Mouse (Mus musculus) intestine, embryonic 15.5 days (tissue): ENCODE measurements around the gene Htr6. TPM values are rescaled to one million over a fixed set of nuclear protein-coding genes. Genes with fewer than 3 reads are reported as not detected.

Source experiments
- ATAC-seq: fragments of 200-750 bp; cut with Nextera tagmentation; 2 replicates; pipeline ENCODE4 v1.8.0; 2017; ENCODE audit warnings: moderate TSS enrichment, moderate library complexity
- H3K27ac ChIP-seq: fragments of 300-500 bp; sonication (generic); 2 replicates; pipeline ENCODE4 v1.5.1; 2015; ENCODE audit warnings: mild to moderate bottlenecking, inconsistent platforms
- H3K27me3 ChIP-seq: fragments of 300-500 bp; sonication (generic); replicated peaks from 2 replicates; pipeline ENCODE4 v1.6.1; 2015; ENCODE audit warnings: inconsistent platforms
- H3K36me3 ChIP-seq: fragments of 300-500 bp; sonication (generic); 2 replicates; pipeline ENCODE4 v1.6.1; 2015; ENCODE audit warnings: inconsistent platforms
- H3K4me1 ChIP-seq: fragments of 300-500 bp; sonication (generic); replicated peaks from 2 replicates; pipeline ENCODE4 v1.6.1; 2015; ENCODE audit warnings: inconsistent platforms
- H3K4me2 ChIP-seq: fragments of 300-500 bp; sonication (generic); replicated peaks from 2 replicates; pipeline ENCODE4 v1.6.1; 2015; ENCODE audit warnings: mild to moderate bottlenecking, inconsistent platforms
- H3K4me3 ChIP-seq: fragments of 300-500 bp; sonication (generic); replicated peaks from 2 replicates; pipeline ENCODE4 v1.5.1; 2015; ENCODE audit warnings: inconsistent platforms
- H3K9ac ChIP-seq: fragments of 300-500 bp; sonication (generic); 2 replicates; pipeline ENCODE4 v1.6.1; 2015; ENCODE audit warnings: inconsistent platforms
- H3K9me3 ChIP-seq: fragments of 300-500 bp; sonication (generic); 2 replicates; pipeline ENCODE4 v1.6.1; 2016; ENCODE audit warnings: inconsistent platforms
- WGBS: fragments of 180-500 bp; shearing (Covaris S2); methylation state at CpG from one replicate; pipeline ENCODE4 v1.1.7; 2015; 5-methylcytosine and 5-hydroxymethylcytosine counted together
- polyA plus RNA-seq: library from polyadenylated mRNA; unstranded; fragments of >200 nt; fragmentation: Nextera tagmentation; extraction: Ambion mirVana; gene quantifications from 2 replicates; pipeline ENCODE4 v1.2.1, GENCODE M21; 2015

Htr6 gene
- polyA plus RNA-seq, 1 experiment from 2014 or later = 0.18 TPM

DNA sequence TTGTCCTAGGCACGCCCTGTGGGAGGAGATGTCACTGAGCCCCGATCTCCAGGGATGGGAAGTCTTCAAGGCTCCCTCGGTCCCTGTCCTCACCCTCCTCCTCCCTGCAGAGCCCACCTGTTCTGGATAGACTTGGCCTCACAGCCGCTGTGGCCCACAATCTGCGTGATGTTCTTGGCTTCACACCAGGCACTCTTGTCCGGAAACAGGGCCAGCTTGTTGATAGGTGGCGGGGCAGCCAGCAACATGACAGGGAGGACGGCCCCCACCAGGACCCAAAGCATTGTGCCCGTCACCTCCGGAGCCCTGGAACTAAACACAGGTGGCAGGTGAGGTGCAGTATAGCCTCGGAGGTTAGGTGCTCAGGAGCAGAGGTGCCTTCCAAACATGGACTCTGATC lies 10.0 kb upstream of the Htr6 start:
- Histone ChIP-seq H3K9me3 (no peaks in the 10 kb centered on the region), H3K4me3 (no peak overlapping the region), H3K4me1 (peaks cover 39% of the 10 kb centered on the region), H3K27ac (no peak overlapping the region), H3K4me2 (no peak overlapping the region), H3K9ac (no peak overlapping the region), H3K27me3 (no peaks in the 10 kb centered on the region), H3K36me3 (no peaks in the 10 kb centered on the region)
- ATAC-seq = no peak
- 71% methylated on average over 11 of the region's 11 CpGs for WGBS

DNA sequence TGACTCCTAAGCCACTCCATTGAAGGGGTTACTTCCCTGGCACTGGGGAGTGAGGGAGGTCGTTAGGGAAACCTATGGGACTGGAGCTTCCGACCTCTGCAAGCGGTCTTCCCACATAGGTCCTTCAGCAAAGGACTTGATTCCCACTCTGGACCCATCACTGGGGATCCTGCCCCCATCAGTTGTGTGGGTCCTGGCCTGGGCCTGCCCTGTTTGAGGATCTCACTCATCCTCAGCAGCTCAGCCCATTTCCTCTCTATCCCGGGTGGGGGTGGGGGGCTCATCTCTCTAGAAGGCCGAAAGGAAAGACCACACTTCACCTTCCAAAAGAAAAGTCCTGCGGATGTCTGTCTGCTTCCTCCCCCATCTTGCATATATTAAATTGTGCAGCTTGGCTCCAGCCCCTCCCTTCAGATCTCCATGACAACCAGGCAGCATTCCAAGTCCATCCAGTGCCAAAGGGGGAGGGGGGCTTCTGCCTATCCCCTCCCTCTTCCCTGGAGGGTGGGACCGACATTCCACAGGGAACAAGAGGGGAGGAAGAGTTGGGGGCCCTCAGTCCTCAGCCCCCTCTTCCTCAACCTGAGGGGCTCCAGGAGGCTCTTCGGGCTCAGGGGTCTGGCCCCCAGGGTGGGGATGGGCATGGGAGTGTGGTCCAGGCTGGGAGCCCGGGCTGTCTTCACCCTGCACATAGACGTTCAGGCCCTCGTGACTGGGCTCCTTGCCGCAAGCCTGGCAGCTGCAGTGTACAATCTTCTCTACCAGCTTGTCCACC lies 7.6 kb upstream of the Htr6 start:
- Histone ChIP-seq H3K4me1 (peaks cover 18% of the 10 kb centered on the region), H3K9ac (no peak overlapping the region), H3K4me3 (no peak overlapping the region), H3K4me2 (peak overlapping the region; percentile 30; the same call in 1 of the 2 replicates), H3K27ac (no peak overlapping the region), H3K36me3 (no peaks in the 10 kb centered on the region), H3K27me3 (no peaks in the 10 kb centered on the region), H3K9me3 (no peaks in the 10 kb centered on the region)
- ATAC-seq = peak; percentile 28
- WGBS = 28% methylated on average over 12 of the region's 12 CpGs

DNA sequence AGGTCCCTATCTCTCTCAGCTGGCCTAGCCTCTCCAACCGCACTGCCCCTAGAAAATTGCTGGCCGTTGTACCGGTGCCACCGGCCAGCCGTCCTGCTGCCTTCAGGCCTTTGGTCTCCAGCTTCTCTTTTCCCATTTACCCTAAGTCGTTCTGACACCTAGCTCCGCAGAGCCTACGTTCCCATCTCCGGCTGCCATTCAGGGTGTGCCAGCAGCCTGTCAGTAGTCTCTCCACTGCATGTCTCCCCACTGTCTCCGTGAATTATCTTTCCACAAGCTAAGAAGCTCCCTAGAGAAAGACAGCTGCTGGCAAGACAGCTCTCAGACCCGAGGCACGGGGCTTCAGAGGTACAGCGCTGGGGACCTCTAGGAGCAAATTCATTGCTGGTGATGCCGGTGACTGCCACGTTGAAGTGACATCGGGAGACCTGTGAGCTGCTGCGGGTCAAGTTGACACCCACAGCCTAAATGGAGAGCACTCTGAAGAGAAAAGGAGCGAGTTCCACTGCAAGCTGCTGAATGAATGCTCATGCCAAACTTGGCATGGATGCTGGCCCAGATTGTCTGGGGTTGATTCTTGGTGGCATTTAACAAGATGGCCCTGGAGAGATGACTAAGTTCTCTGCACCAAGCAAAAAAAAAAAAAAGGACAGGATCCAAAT lies 6.0 kb upstream of the Htr6 start:
- Histone ChIP-seq H3K36me3 (no peaks in the 10 kb centered on the region), H3K27ac (no peak overlapping the region), H3K4me3 (no peak overlapping the region), H3K9ac (no peak overlapping the region), H3K4me1 (peaks cover 16% of the 10 kb centered on the region), H3K27me3 (peaks cover 5% of the 10 kb centered on the region), H3K4me2 (no peak overlapping the region), H3K9me3 (no peaks in the 10 kb centered on the region)
- WGBS = 80% methylated on average over 18 of the region's 18 CpGs
- ATAC-seq = no peak

DNA sequence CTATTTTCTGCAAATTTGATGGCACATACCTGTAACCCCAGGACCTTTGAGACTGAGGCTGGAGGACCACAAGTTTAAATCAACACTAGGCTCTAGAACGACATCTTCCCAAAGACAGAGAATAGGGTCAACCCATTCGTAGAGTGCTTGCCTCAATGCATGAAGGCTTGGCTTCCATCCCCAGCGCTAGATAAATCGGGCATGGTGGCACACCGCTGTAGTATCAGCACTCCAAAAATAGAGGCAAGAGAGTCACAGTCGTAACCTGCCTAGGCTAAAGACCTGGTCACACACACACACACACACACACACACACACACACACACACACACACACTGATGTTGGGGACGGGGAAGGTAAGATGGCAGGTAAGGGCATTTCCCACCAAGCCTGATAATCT lies 4.9 kb upstream of the Htr6 start:
- no peak for ATAC-seq
- WGBS = 93% methylated on average over 7 of the region's 7 CpGs
- no peak overlapping the region for H3K27ac ChIP-seq
- no peak overlapping the region for H3K4me2 ChIP-seq
- peaks cover 21% of the 10 kb centered on the region for H3K4me1 ChIP-seq
- H3K4me3 ChIP-seq = no peak overlapping the region
- peaks cover 16% of the 10 kb centered on the region for H3K27me3 ChIP-seq
- no peaks in the 10 kb centered on the region for H3K9me3 ChIP-seq
- H3K36me3 ChIP-seq = no peaks in the 10 kb centered on the region
- no peak overlapping the region for H3K9ac ChIP-seq

DNA sequence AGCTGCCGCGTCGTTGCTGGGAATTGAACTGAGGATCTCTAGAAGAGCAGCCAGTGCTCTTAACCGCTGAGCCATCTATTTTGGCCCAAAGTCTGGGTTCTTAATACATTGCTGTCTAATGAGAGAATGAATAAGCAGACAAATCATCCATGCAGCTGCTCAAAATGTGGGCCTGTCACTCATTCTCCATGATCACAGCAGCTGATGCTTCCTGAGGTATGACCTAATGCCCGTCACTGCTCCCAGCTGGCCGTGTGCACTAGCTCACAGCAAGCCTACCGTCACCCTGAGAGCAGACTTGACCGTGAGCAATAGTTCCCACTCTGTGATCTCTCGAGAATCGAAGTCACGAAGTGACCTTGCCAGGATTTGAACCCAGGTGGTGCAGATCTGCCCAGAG lies 4.1 kb upstream of the Htr6 start:
- H3K4me2 ChIP-seq = no peak overlapping the region
- 82% methylated on average over 11 of the region's 11 CpGs for WGBS
- H3K4me3 ChIP-seq = no peak overlapping the region
- H3K9me3 ChIP-seq = no peaks in the 10 kb centered on the region
- ATAC-seq = no peak
- peaks cover 27% of the 10 kb centered on the region for H3K4me1 ChIP-seq
- no peak overlapping the region for H3K9ac ChIP-seq
- peaks cover 25% of the 10 kb centered on the region for H3K27me3 ChIP-seq
- H3K27ac ChIP-seq = no peak overlapping the region
- no peaks in the 10 kb centered on the region for H3K36me3 ChIP-seq

DNA sequence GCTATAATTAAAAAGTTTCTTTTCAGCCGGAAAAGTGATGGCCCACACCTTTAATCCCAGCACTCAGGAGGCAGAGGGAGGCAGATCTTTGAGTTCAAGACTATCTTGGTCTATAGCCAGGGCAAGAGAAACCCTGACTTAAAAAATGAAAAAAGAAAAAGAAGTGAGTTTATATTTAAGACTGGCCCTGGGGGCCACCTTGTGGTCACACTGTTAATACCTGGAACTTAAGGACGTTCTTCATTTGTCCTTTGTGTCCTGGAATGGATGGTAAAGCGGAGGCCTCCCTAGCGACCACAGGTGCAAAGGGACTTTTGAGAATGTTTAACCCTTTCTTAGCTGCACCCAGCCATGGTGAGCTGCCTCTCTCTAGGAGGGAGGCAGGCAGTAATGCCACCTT lies 3.4 kb upstream of the Htr6 start:
- Histone ChIP-seq H3K4me2 (no peak overlapping the region), H3K4me1 (peaks cover 32% of the 10 kb centered on the region), H3K9me3 (no peaks in the 10 kb centered on the region), H3K4me3 (no peak overlapping the region), H3K9ac (no peak overlapping the region), H3K36me3 (no peaks in the 10 kb centered on the region), H3K27me3 (peaks cover 32% of the 10 kb centered on the region), H3K27ac (no peak overlapping the region)
- ATAC-seq = no peak
- WGBS = 20% methylated on average over 4 of the region's 4 CpGs

DNA sequence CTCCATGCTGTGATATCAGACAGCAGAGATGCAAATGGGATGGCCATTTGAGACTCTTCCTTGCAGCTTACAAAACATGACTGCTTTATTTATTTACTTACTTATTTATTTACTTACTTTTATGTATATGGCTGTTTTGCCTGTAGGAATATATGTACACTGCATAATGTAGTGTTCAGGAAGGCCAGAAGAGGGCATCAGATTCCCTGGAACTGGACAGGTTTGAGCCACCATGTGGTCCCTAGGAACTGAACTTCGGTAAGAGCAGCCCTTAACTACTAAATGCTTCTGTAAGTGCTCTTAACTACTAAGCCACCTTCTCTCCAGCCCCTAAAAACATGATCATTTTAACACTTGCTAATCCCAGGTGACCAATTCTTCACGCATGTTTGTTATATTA lies 2.9 kb upstream of the Htr6 start:
- Histone ChIP-seq H3K27me3 (peaks cover 36% of the 10 kb centered on the region), H3K9me3 (no peaks in the 10 kb centered on the region), H3K4me1 (peaks cover 29% of the 10 kb centered on the region), H3K27ac (no peak overlapping the region), H3K4me3 (no peak overlapping the region), H3K4me2 (no peak overlapping the region), H3K36me3 (no peaks in the 10 kb centered on the region), H3K9ac (no peak overlapping the region)
- ATAC-seq = no peak
- 37% methylated on average over 2 of the region's 2 CpGs for WGBS

DNA sequence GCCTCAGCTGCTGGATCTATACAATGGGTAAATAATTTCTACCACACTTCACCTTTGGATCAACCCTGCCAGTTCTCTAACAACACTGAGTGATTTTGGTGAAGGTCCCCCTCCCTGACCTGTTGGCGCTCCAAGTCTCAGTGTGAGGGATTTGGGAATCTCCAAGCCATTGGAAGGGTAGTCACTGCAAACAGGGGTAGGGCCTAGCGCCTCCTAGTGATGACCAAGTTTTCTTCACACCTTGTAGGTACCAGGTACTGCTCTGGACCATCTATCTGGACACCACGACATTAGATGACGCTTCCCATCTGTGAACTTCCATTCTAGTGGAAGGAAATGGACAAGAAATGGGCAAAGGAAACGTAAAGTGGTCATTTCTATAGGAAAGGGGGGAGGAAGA lies 545 bp upstream of the Htr6 start:
- Histone ChIP-seq H3K36me3 (no peaks in the 10 kb centered on the region), H3K27ac (no peak overlapping the region), H3K9me3 (no peaks in the 10 kb centered on the region), H3K9ac (no peak overlapping the region), H3K4me1 (peaks cover 16% of the 10 kb centered on the region), H3K27me3 (peaks cover 47% of the 10 kb centered on the region), H3K4me2 (peak overlapping the region; percentile 98), H3K4me3 (peak overlapping the region; percentile 54; the same call in 1 of the 2 replicates)
- 14% methylated on average over 5 of the region's 5 CpGs for WGBS
- 0 out of 2 replicates have a peak, but pooled peaks have one; percentile 34 for ATAC-seq

DNA sequence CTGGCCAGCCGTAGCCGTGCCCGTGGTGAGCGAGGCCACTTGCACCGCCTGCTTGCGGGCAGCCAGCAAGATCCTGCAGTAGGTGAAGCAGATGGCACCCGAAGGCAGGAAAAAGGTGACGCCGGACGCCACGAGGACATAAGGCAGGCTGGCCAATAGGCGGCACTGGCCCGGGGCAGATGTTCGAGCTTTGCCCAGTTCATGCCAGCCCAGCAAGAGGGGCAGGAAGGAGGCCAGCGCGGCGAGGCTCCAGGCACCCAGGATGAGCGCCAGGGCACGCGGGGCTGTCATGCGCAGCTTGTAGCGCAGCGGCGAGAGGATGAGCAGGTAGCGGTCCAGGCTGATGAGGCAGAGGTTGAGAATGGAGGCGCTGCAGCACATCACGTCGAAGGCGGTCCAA lies 1.3 kb downstream of the Htr6 start:
- H3K4me2 ChIP-seq = peak overlapping the region; percentile 98
- peak overlapping the region; percentile 54 for H3K4me3 ChIP-seq
- H3K27ac ChIP-seq = no peak overlapping the region
- no peak for ATAC-seq
- H3K27me3 ChIP-seq = peaks cover 47% of the 10 kb centered on the region
- peaks cover 16% of the 10 kb centered on the region for H3K4me1 ChIP-seq
- WGBS = 23% methylated on average over 29 of the region's 29 CpGs
- H3K9ac ChIP-seq = no peak overlapping the region
- no peaks in the 10 kb centered on the region for H3K36me3 ChIP-seq
- no peaks in the 10 kb centered on the region for H3K9me3 ChIP-seq

DNA sequence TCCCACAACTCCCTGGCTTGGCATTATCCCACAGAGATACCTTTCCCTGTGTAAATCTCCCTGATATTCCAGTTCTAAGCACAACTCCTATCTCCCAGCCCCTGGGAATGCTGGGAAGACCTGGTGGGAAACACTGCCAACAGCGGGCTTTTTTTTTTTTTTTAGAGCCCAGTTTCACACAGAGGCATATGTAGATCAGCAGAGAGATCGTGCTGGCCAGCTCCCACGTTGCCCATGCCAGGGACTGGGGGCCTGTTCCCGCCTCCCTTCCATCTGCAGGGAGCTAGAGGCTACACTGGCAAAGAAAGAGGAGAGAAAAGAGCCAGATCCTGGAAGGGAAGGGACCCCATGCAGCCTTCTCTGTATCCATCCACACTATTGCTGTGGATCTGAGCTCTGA lies 7.1 kb downstream of the Htr6 start:
- ATAC-seq = no peak
- WGBS = 34% methylated on average over 4 of the region's 4 CpGs
- H3K9me3 ChIP-seq = no peaks in the 10 kb centered on the region
- H3K27ac ChIP-seq = no peak overlapping the region
- H3K4me2 ChIP-seq = no peak overlapping the region
- H3K4me1 ChIP-seq = no peaks in the 10 kb centered on the region
- H3K27me3 ChIP-seq = peaks cover 11% of the 10 kb centered on the region
- no peak overlapping the region for H3K9ac ChIP-seq
- no peak overlapping the region for H3K4me3 ChIP-seq
- H3K36me3 ChIP-seq = no peaks in the 10 kb centered on the region

DNA sequence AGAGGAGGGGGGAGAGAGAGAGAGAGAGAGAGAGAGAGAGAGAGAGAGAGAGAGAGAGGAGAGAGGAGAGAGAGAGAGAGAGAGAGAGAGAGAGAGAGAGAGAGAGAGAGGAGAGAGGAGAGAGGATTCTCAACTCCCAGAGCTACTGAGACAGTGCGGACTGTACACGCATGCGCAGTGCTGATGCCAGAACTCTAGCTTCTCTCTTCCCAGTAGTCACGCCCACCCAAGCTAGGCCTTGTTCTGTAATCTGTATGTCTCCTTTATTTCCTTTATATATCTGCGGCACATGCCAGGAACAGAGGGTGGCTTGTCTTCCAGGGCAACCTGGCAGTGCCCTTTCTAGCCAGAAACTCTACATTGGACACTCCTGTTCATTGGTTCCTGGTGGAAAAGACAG lies 10.5 kb downstream of the Htr6 start:
- no peak for ATAC-seq
- H3K4me1 ChIP-seq = no peaks in the 10 kb centered on the region
- no peak overlapping the region for H3K4me2 ChIP-seq
- H3K4me3 ChIP-seq = no peak overlapping the region
- no peaks in the 10 kb centered on the region for H3K36me3 ChIP-seq
- H3K27me3 ChIP-seq = 0 out of 2 replicates have a peak, but pooled peaks cover 3% of the 10 kb centered on the region
- 88% methylated on average over 5 of the region's 5 CpGs for WGBS
- H3K9ac ChIP-seq = no peak overlapping the region
- no peaks in the 10 kb centered on the region for H3K9me3 ChIP-seq
- no peak overlapping the region for H3K27ac ChIP-seq

DNA sequence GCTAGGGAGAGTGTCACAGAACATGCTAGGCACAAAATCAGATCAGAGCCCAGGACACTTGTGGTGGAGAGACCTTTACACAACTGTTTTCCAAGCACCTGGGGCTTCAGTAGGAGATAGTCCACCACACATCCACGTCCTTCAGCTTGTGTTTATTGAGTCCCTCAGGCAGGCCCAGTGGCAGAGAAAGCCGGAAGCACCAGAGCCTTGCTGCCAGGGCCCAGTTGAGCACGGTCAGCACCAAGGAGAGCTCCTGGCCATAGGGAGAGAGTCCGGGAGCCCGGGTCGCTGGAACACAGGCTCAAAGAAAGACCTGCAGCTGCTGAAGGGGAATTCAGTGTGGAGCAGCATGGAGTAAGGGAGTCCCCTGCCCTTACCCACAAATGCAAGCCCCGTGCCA lies 15.8 kb downstream of the Htr6 start:
- Histone ChIP-seq H3K27me3 (0 out of 2 replicates have a peak, but pooled peaks cover 4% of the 10 kb centered on the region), H3K4me3 (no peak overlapping the region), H3K4me1 (no peaks in the 10 kb centered on the region), H3K9me3 (no peaks in the 10 kb centered on the region), H3K9ac (no peak overlapping the region), H3K27ac (no peak overlapping the region), H3K4me2 (no peak overlapping the region), H3K36me3 (no peaks in the 10 kb centered on the region)
- no peak for ATAC-seq
- WGBS = 5% methylated on average over 7 of the region's 7 CpGs

DNA sequence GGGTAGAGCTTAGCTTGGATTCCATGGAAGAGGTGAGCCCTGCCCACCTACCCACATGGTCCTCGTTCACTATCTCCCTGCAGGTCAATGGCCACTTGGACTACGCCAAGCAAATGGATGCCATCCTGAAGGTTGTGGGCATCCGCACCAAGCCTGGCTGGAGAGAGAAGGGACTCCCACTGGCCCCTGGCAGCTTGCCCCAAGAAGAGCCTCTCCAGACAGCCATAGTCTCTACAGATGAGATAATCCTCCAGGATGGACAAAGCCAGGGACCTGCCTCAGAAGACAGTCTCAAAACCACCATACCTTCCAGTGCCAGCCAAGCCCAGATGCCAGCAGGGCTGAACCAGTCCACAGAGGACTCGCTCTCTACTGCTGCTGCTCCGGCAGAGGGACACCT lies 17.3 kb downstream of the Htr6 start:
- Histone ChIP-seq H3K9me3 (no peaks in the 10 kb centered on the region), H3K4me1 (no peaks in the 10 kb centered on the region), H3K36me3 (no peaks in the 10 kb centered on the region), H3K9ac (no peak overlapping the region), H3K4me2 (no peak overlapping the region), H3K27me3 (0 out of 2 replicates have a peak, but pooled peaks cover 4% of the 10 kb centered on the region), H3K27ac (no peak overlapping the region), H3K4me3 (no peak overlapping the region)
- no peak for ATAC-seq
- WGBS = 84% methylated on average over 5 of the region's 5 CpGs
